Mouse (Mus musculus): ENCODE results near the gene Plekha1. TPM values are rescaled to one million over a fixed set of nuclear protein-coding genes. Genes with fewer than 3 reads are reported as not detected.

The Plekha1 gene
- total and polyA plus RNA-seq, 3 experiments = 0.23 to 8.3 (median 0.36) TPM

- dilution Hi-C loops (cut with MboI; ENCODE audit: extremely low pct_ligation_motif_present, extremely low pct_unique_long_range_greater_than_20kb, low sequenced_read_pairs) (no loop called here), in situ Hi-C loops (cut with MboI; ENCODE audit: low pct_ligation_motif_present, low pct_unique_long_range_greater_than_20kb, low sequenced_read_pairs) (no loop called here)
- peaks cover 80% of the 10 kb centered on the region for H3K27me3 ChIP-seq (replicated peaks)
- H3K27ac ChIP-seq (ENCODE audit: insufficient read depth, low read depth) = no peak overlapping the region
- no peak overlapping the region for H3K4me2 ChIP-seq (ENCODE audit: insufficient read depth, low read depth, poor library complexity, severe bottlenecking)
- no peaks in the 10 kb centered on the region for H3K79me2 ChIP-seq (replicated peaks; ENCODE audit: control insufficient read depth, extremely low read depth, insufficient read depth, poor library complexity, severe bottlenecking)
- H3K9ac ChIP-seq (ENCODE audit: insufficient read depth, low read depth) = no peak overlapping the region
- TF ChIP-seq USF2 (conservative IDR thresholded peaks at IDR 0.05; ENCODE audit: low read depth, low read length) = no peak
- no peak for TF ChIP-seq ELF1 (IDR thresholded peaks at IDR 0.05; ENCODE audit: low read depth, low read length)
- no peak for TF ChIP-seq RCOR1 (conservative IDR thresholded peaks at IDR 0.05; ENCODE audit: low read depth, low read length)
- TF ChIP-seq ZNF384 (IDR thresholded peaks at IDR 0.05; ENCODE audit: low read depth, low read length) = no peak
- TF ChIP-seq MAZ (IDR thresholded peaks at IDR 0.05; ENCODE audit: low read depth, low read length) = no peak
- no peak for TF ChIP-seq USF1 (IDR thresholded peaks at IDR 0.05; ENCODE audit: low read depth, low read length)
- no peak for TF ChIP-seq KAT2A (IDR thresholded peaks at IDR 0.05; ENCODE audit: insufficient replicate concordance, low read length)
- TF ChIP-seq PAX5 (IDR thresholded peaks at IDR 0.05; ENCODE audit: low read length) = no peak
- peaks cover 6% of the 10 kb centered on the region for H3K9me3 ChIP-seq (replicated peaks; ENCODE audit: low read length)
- peaks cover 0 to 6% of the 10 kb centered on the region in 2 experiments; a peak in 1 of 4 replicates for H3K4me1 ChIP-seq (ENCODE audit: control insufficient read depth in 1 of 2, insufficient read depth in 2 of 2)
- H3K36me3 ChIP-seq (replicated peaks in 1 of 2; ENCODE audit: control insufficient read depth in 1 of 2, insufficient read depth in 1 of 2, low read length in 1 of 2) = no peaks in the 10 kb centered on the region
- H3K4me3 ChIP-seq (replicated peaks in 1 of 3; ENCODE audit: low read depth in 2 of 3, low read length in 2 of 3, poor library complexity in 1 of 3) = no peak overlapping the region
- no peak for DNase-seq (ENCODE audit: extremely low read depth)
Observed at GRCm38 (mm10) chr7:130953376-130953775, 87.8 kb downstream of the Plekha1 start.

GRCm38 (mm10) chr7:130954177-130954601, 88.6 kb downstream of the Plekha1 start:
- no peak overlapping the region for H3K9ac ChIP-seq (ENCODE audit: insufficient read depth, low read depth)
- H3K4me3 ChIP-seq (replicated peaks in 1 of 3; ENCODE audit: low read depth in 2 of 3, low read length in 2 of 3, poor library complexity in 1 of 3) = no peak overlapping the region
- TF ChIP-seq NELFE (IDR thresholded peaks at IDR 0.05; ENCODE audit: low read depth, low read length) (no peak), SMC3 (IDR thresholded peaks at IDR 0.05; ENCODE audit: low read depth, low read length) (no peak), MAX (IDR thresholded peaks at IDR 0.05; ENCODE audit: low read length) (no peak), SIN3A (IDR thresholded peaks at IDR 0.05; ENCODE audit: low read length) (no peak)
- no peak overlapping the region for H3K4me2 ChIP-seq (ENCODE audit: insufficient read depth, low read depth, poor library complexity, severe bottlenecking)
- in situ Hi-C loops (cut with MboI; ENCODE audit: low pct_ligation_motif_present, low pct_unique_long_range_greater_than_20kb, low sequenced_read_pairs) (no loop called here), dilution Hi-C loops (cut with MboI; ENCODE audit: extremely low pct_ligation_motif_present, extremely low pct_unique_long_range_greater_than_20kb, low sequenced_read_pairs) (no loop called here)
- H3K9me3 ChIP-seq (replicated peaks; ENCODE audit: low read length) = peaks cover 6% of the 10 kb centered on the region
- peaks cover 80% of the 10 kb centered on the region for H3K27me3 ChIP-seq (replicated peaks)
- H3K27ac ChIP-seq (ENCODE audit: insufficient read depth, low read depth) = no peak overlapping the region
- no peak for DNase-seq (ENCODE audit: extremely low read depth)
- no peaks in the 10 kb centered on the region for H3K79me2 ChIP-seq (replicated peaks; ENCODE audit: control insufficient read depth, extremely low read depth, insufficient read depth, poor library complexity, severe bottlenecking)
- H3K4me1 ChIP-seq (ENCODE audit: control insufficient read depth in 1 of 2, insufficient read depth in 2 of 2) = peaks cover 0 to 6% of the 10 kb centered on the region in 2 experiments; a peak in 1 of 4 replicates
- H3K36me3 ChIP-seq (replicated peaks in 1 of 2; ENCODE audit: control insufficient read depth in 1 of 2, insufficient read depth in 1 of 2, low read length in 1 of 2) = no peaks in the 10 kb centered on the region

GRCm38 (mm10) chr7:130958551-130958950, 93.0 kb downstream of the Plekha1 start:
- H3K9me3 ChIP-seq (replicated peaks; ENCODE audit: low read length) = peaks cover 6% of the 10 kb centered on the region
- no peak overlapping the region for H3K4me2 ChIP-seq (ENCODE audit: insufficient read depth, low read depth, poor library complexity, severe bottlenecking)
- dilution Hi-C loops (cut with MboI; ENCODE audit: extremely low pct_ligation_motif_present, extremely low pct_unique_long_range_greater_than_20kb, low sequenced_read_pairs) = no loop called here
- H3K4me1 ChIP-seq (ENCODE audit: control insufficient read depth in 1 of 2, insufficient read depth in 2 of 2) = no peaks in the 10 kb centered on the region
- H3K79me2 ChIP-seq (replicated peaks; ENCODE audit: control insufficient read depth, extremely low read depth, insufficient read depth, poor library complexity, severe bottlenecking) = no peaks in the 10 kb centered on the region
- H3K27me3 ChIP-seq (replicated peaks) = peaks cover 79% of the 10 kb centered on the region
- in situ Hi-C loops (cut with MboI; ENCODE audit: low pct_ligation_motif_present, low pct_unique_long_range_greater_than_20kb, low sequenced_read_pairs) = no loop called here
- TF ChIP-seq MAFK (IDR thresholded peaks at IDR 0.05; ENCODE audit: insufficient replicate concordance, low read length) (no peak), TCF12 (IDR thresholded peaks at IDR 0.05; ENCODE audit: low read depth, low read length) (no peak), BHLHE40 (IDR thresholded peaks at IDR 0.05; ENCODE audit: low read depth, low read length) (no peak), RAD21 (IDR thresholded peaks at IDR 0.05; ENCODE audit: low read depth, low read length) (no peak)
- H3K4me3 ChIP-seq (replicated peaks in 1 of 3; ENCODE audit: low read depth in 2 of 3, low read length in 2 of 3, poor library complexity in 1 of 3) = no peak overlapping the region
- H3K27ac ChIP-seq (ENCODE audit: insufficient read depth, low read depth) = no peak overlapping the region
- H3K9ac ChIP-seq (ENCODE audit: insufficient read depth, low read depth) = no peak overlapping the region
- no peak for DNase-seq (ENCODE audit: extremely low read depth)
- no peaks in the 10 kb centered on the region for H3K36me3 ChIP-seq (replicated peaks in 1 of 2; ENCODE audit: control insufficient read depth in 1 of 2, insufficient read depth in 1 of 2, low read length in 1 of 2)
